Mouse (Mus musculus): ENCODE data around the gene Fzd2. TPM values are rescaled to one million over a fixed set of nuclear protein-coding genes. Genes with fewer than 3 reads are reported as not detected.

Gene Fzd2
- 1.3 and 1.8 TPM in 2 replicates for polyA plus RNA-seq (2021; fragmentation: Nextera tagmentation)
- long read RNA-seq, experiment 1, partial matches to known transcripts = 0 of 3 reads
- long read RNA-seq, experiment 1, other reads (novel, unspliced or antisense) = 0 of 3 reads
- long read RNA-seq, experiment 2, transcript Fzd2-201 (1 exons, 3,663 nt) = major isoform, 10 of 10 reads
- long read RNA-seq, experiment 2, partial matches to known transcripts = 0 of 10 reads
- long read RNA-seq, experiment 2, other reads (novel, unspliced or antisense) = 0 of 10 reads

DNA sequence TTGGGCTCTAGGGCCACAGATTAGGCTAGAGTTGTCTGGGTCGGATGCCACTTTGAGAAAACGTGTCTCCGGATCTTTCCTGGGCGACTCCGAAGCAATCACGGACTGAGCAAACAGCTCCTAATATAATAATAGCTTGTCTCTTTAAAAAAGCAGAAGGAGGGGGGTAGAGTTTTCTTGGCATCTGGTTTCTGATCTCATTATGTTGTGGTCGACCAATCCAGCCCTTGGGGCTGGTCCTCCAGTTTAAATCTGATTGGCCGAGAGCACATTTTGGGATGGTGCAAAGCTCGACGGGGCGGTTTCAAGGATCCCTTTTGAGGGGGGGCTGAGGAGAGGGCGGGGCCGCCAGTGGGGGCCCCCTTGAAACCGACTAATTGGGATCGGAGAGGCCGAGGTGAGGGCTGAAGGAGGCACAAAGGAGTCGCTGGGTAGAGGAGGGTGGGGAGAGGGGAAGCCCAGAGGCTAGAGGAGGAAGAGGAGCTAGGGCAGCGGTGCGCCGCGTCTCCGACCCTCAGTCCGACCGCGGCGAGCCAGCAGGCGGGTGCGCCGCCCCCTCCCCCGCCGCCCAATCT, at the start of gene Fzd2:
Gene Fzd2, plus strand, starts transcription at position 387 of the 575 bp plus-strand sequence.

DNA sequence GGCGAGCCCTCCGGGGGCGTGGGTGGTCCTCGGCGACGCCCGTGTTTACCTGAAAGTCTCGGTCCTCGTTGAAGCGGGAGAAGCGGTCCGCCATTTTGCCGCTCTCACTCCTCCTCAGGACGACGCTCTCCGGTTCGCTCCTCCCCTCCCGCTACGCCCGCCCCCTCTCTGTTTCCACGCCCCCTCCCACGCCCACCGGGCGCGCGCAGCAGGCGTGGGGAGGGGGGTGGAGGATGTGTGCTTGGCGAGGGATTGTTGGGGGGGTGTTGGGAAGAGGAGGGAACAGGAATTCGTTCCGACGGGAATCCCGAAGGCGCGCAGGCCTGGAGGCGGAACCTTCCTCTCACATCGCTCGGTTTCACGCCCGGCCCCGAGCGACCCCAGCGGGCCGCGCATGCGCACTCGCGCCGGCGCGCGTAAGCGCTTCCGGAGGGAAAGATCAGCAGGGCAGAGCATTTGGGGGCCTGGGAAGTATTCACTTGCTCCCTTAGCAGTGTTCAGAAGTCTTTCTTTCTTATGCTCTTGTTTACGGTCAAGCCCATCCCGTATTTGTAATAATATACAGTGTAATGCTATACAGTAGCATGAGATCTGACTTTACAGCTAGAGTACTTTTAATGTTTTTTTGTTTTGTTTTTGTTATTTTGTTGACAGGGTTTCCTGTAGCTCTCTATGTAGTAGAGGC, 48.0 kb upstream of the Fzd2 start, which contains the start of gene Gpatch8:
Gene Gpatch8, minus strand, starts transcription at position 362 of the 685 bp plus-strand sequence.

GRCm38 (mm10) chr11:102579165-102580033, 24.8 kb upstream of the Fzd2 start, which contains the start of gene Gm11627:
Gene Gm11627 (minus strand): TSS chr11:102579461.

Other genes with a start within 250 kb of the Fzd2 start
- not detected in 2 replicates for gene Slc4a1, start 238.2 kb upstream of the Fzd2 start, polyA plus RNA-seq (2021; fragmentation: Nextera tagmentation)
- gene Rundc3a, start 211.0 kb upstream of the Fzd2 start, polyA plus RNA-seq (2021; fragmentation: Nextera tagmentation) = 53.3 and 211 TPM in 2 replicates
- gene Slc25a39, start 196.4 kb upstream of the Fzd2 start, polyA plus RNA-seq (2021; fragmentation: Nextera tagmentation) = 94.9 and 175 TPM in 2 replicates
- gene Grn, start 174.1 kb upstream of the Fzd2 start, polyA plus RNA-seq (2021; fragmentation: Nextera tagmentation) = 38.6 and 40.3 TPM in 2 replicates
- 0.67 and 7.7 TPM in 2 replicates for gene Fam171a2, start 156.7 kb upstream of the Fzd2 start, polyA plus RNA-seq (2021; fragmentation: Nextera tagmentation)
- gene Itga2b, start 134.3 kb upstream of the Fzd2 start, polyA plus RNA-seq (2021; fragmentation: Nextera tagmentation) = 4.4 and 5.7 TPM in 2 replicates
- gene Gpatch8, start 48.0 kb upstream of the Fzd2 start, polyA plus RNA-seq (2021; fragmentation: Nextera tagmentation) = 17.7 and 24.4 TPM in 2 replicates
- gene Gm11627, start 24.9 kb upstream of the Fzd2 start, polyA plus RNA-seq (2021; fragmentation: Nextera tagmentation) = 10.6 and 13.2 TPM in 2 replicates
- 0.05 and 0.07 TPM in 2 replicates for gene Meioc, start 59.3 kb downstream of the Fzd2 start, polyA plus RNA-seq (2021; fragmentation: Nextera tagmentation)
- gene Ccdc43, start 93.4 kb downstream of the Fzd2 start, polyA plus RNA-seq (2021; fragmentation: Nextera tagmentation) = 31.4 and 33.9 TPM in 2 replicates
- gene Adam11, start 157.0 kb downstream of the Fzd2 start, polyA plus RNA-seq (2021; fragmentation: Nextera tagmentation) = 17.7 and 20.0 TPM in 2 replicates
- 0.73 and 1.3 TPM in 2 replicates for gene Gjc1, start 215.3 kb downstream of the Fzd2 start, polyA plus RNA-seq (2021; fragmentation: Nextera tagmentation)
- 9.7 and 14.4 TPM in 2 replicates for gene Higd1b, start 231.5 kb downstream of the Fzd2 start, polyA plus RNA-seq (2021; fragmentation: Nextera tagmentation)

Data from left cerebral cortex, adult 6 months (tissue).